Mouse (Mus musculus) heart, postnatal 25 days (tissue): ENCODE data around the gene Actl6b. TPM values are rescaled to one million over a fixed set of nuclear protein-coding genes. Genes with fewer than 3 reads are reported as not detected.

ENCODE experiments used
- microRNA-seq: library from miRNA; unstranded; fragments of <30 nt; microRNA quantifications from one replicate; pipeline ENCODE4 v1.2.0, GENCODE M21; 2022
- total RNA-seq, 2 experiments: library from RNA; stranded (reverse); gene quantifications; 2 replicates each; pipeline ENCODE4 v1.2.3; 2021

Gene Actl6b
- total RNA-seq, 2 experiments from 2014 or later, result not detected

Small RNA genes within 50 kb of the gene (microRNA-seq; reads per million reads assigned to microRNA genes)
- not detected for gene Mir6418

Other genes starting within 250 kb of the Actl6b start
- 10 to 100 TPM; 67.1 to 67.7 TPM for gene Srrt, start 245.8 kb upstream of the Actl6b start, total RNA-seq
- 10 to 100 TPM; 10.8 to 13.3 TPM for gene Trip6, start 239.1 kb upstream of the Actl6b start, total RNA-seq
- 1 to 10 TPM; 2.7 to 3.0 TPM for gene Slc12a9, start 219.9 kb upstream of the Actl6b start, total RNA-seq
- gene Ephb4, start 203.4 kb upstream of the Actl6b start, total RNA-seq, result 10 to 100 TPM; 52.5 to 64.2 TPM
- not detected for gene Zan, start 76.5 kb upstream of the Actl6b start, total RNA-seq
- gene Pop7, start 51.0 kb upstream of the Actl6b start, total RNA-seq, result 10 to 100 TPM; 14.8 to 15.3 TPM
- 10 to 100 TPM; 28.6 to 29.1 TPM for gene Gigyf1, start 35.0 kb upstream of the Actl6b start, total RNA-seq
- not detected for gene Epo, start 20.3 kb upstream of the Actl6b start, total RNA-seq
- 100 to 1,000 TPM; 245 to 246 TPM for gene Gnb2, start 20.0 kb upstream of the Actl6b start, total RNA-seq
- gene Tfr2, start 16.3 kb downstream of the Actl6b start, total RNA-seq, result under 1 TPM in 1 of 2 experiments, not detected in 1; 0.08 TPM
- 10 to 100 TPM; 16.2 to 17.5 TPM for gene Mospd3, start 47.5 kb downstream of the Actl6b start, total RNA-seq
- gene Pcolce, start 60.3 kb downstream of the Actl6b start, total RNA-seq, result 10 to 100 TPM; 66.9 to 71.3 TPM
- under 1 TPM; 0.11 to 0.36 TPM for gene Fbxo24, start 75.5 kb downstream of the Actl6b start, total RNA-seq
- 10 to 100 TPM; 17.6 to 18.2 TPM for gene Lrch4, start 75.6 kb downstream of the Actl6b start, total RNA-seq
- gene Gm20605, start 75.7 kb downstream of the Actl6b start, total RNA-seq, result 1 to 10 TPM; 3.2 to 4.5 TPM
- gene Sap25, start 87.8 kb downstream of the Actl6b start, total RNA-seq, result 1 to 10 TPM; 3.0 to 3.9 TPM
- gene Irs3, start 92.2 kb downstream of the Actl6b start, total RNA-seq, result under 1 TPM; 0.29 to 0.48 TPM
- gene Agfg2, start 131.2 kb downstream of the Actl6b start, total RNA-seq, result 10 to 100 TPM; 11.8 to 13.3 TPM
- under 1 TPM; 0.98 to 0.99 TPM for gene Nyap1, start 188.1 kb downstream of the Actl6b start, total RNA-seq
- 100 to 1,000 TPM; 282 to 288 TPM for gene Tsc22d4, start 192.2 kb downstream of the Actl6b start, total RNA-seq
- 10 to 100 TPM; 11.1 to 13.4 TPM for gene Ppp1r35, start 225.3 kb downstream of the Actl6b start, total RNA-seq
- 10 to 100 TPM; 20.6 to 29.3 TPM for gene Mepce, start 234.1 kb downstream of the Actl6b start, total RNA-seq
- gene Zcwpw1, start 234.3 kb downstream of the Actl6b start, total RNA-seq, result under 1 TPM; 0.57 to 0.89 TPM